Mouse (Mus musculus) limb, embryonic 15.5 days (tissue): ENCODE measurements around the gene Olfr524. TPM values are rescaled to one million over a fixed set of nuclear protein-coding genes. Genes with fewer than 3 reads are reported as not detected.

Experiments
- polyA plus RNA-seq: library from polyadenylated mRNA; unstranded; fragments of >200 nt; fragmentation: Nextera tagmentation; extraction: Ambion mirVana; gene quantifications from 2 replicates; pipeline ENCODE4 v1.2.1, GENCODE M21; 2015

The Olfr524 gene
- polyA plus RNA-seq, 1 experiment from 2014 or later, result not detected

Other genes with a start within 250 kb of the Olfr524 start
- gene 6430531B16Rik, start 227.2 kb downstream of the Olfr524 start, polyA plus RNA-seq, result 0.38 and 0.44 TPM in 2 replicates
- gene Adam8, start 213.4 kb downstream of the Olfr524 start, polyA plus RNA-seq, result 2.9 and 3.0 TPM in 2 replicates
- gene Zfp511, start 169.6 kb downstream of the Olfr524 start, polyA plus RNA-seq, result 36.9 and 37.2 TPM in 2 replicates
- 50.6 and 51.9 TPM in 2 replicates for gene Tubgcp2, start 169.3 kb downstream of the Olfr524 start, polyA plus RNA-seq
- gene Msx3, start 156.9 kb downstream of the Olfr524 start, polyA plus RNA-seq, result not detected in 2 replicates
- gene Caly, start 123.4 kb downstream of the Olfr524 start, polyA plus RNA-seq, result 0.55 and 1.2 TPM in 2 replicates
- 0.41 TPM in 1 of 2 replicates, not detected in the other for gene Prap1, start 112.6 kb downstream of the Olfr524 start, polyA plus RNA-seq
- gene Fuom, start 103.5 kb downstream of the Olfr524 start, polyA plus RNA-seq, result 21.4 and 22.3 TPM in 2 replicates
- gene Paox, start 90.2 kb downstream of the Olfr524 start, polyA plus RNA-seq, result 17.7 and 18.4 TPM in 2 replicates
- 130 and 141 TPM in 2 replicates for gene Echs1, start 89.5 kb downstream of the Olfr524 start, polyA plus RNA-seq
- gene Mtg1, start 68.4 kb downstream of the Olfr524 start, polyA plus RNA-seq, result 20.6 and 21.9 TPM in 2 replicates
- gene Sprn, start 51.1 kb downstream of the Olfr524 start, polyA plus RNA-seq, result 0.27 and 0.36 TPM in 2 replicates
- not detected in 2 replicates for gene Olfr522, start 41.2 kb downstream of the Olfr524 start, polyA plus RNA-seq
- not detected in 2 replicates for gene Olfr523, start 32.7 kb downstream of the Olfr524 start, polyA plus RNA-seq
- gene Cd163l1, start 12.3 kb upstream of the Olfr524 start, polyA plus RNA-seq, result 0.11 TPM in 1 of 2 replicates, not detected in the other
- gene 5830411N06Rik, start 41.3 kb upstream of the Olfr524 start, polyA plus RNA-seq, result not detected in 2 replicates
- not detected in 2 replicates for gene Olfr525, start 114.9 kb upstream of the Olfr524 start, polyA plus RNA-seq
- gene Olfr527, start 128.1 kb upstream of the Olfr524 start, polyA plus RNA-seq, result not detected in 2 replicates
- not detected in 2 replicates for gene Olfr60, start 155.7 kb upstream of the Olfr524 start, polyA plus RNA-seq
- gene Olfr530, start 170.4 kb upstream of the Olfr524 start, polyA plus RNA-seq, result not detected in 2 replicates
- gene Olfr531, start 197.0 kb upstream of the Olfr524 start, polyA plus RNA-seq, result not detected in 2 replicates
- not detected in 2 replicates for gene Olfr532, start 215.7 kb upstream of the Olfr524 start, polyA plus RNA-seq